Mouse (Mus musculus) kidney, adult 9 months (tissue): ENCODE measurements at regions not wholly inside any gene's neighbourhood (a gene's known extent, or its start where the extent isn't known, plus 50 kb on each side); places are given as distances from the start of the nearest gene placed in this dataset.
A peak's percentile ranks its signal among the peaks of the same experiment; 100 is the strongest.

Experiments used
- DNase-seq: peaks from one replicate; pipeline ENCODE4 v3.0.0; 2022

DNA sequence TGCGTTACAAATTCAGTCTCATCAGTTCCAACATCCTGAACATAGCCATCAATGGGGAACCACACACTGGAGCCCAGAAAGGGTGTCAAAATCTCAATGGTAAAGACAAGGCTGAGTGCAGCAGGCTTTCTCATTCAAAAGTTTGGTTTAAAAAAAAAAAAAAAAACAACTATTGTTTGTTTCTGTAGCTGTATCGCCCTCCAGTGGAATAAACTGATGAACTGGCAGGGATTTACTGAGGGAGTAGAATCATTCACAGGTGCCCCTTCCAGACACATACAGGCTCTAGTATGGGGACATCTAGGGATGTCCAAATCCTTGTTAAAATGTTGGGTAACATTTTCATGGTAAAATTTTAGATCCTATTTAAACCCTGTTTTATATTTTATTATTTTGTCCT, 361.6 kb upstream of the Lmcd1 start:
- peak; percentile 3 for DNase-seq

DNA sequence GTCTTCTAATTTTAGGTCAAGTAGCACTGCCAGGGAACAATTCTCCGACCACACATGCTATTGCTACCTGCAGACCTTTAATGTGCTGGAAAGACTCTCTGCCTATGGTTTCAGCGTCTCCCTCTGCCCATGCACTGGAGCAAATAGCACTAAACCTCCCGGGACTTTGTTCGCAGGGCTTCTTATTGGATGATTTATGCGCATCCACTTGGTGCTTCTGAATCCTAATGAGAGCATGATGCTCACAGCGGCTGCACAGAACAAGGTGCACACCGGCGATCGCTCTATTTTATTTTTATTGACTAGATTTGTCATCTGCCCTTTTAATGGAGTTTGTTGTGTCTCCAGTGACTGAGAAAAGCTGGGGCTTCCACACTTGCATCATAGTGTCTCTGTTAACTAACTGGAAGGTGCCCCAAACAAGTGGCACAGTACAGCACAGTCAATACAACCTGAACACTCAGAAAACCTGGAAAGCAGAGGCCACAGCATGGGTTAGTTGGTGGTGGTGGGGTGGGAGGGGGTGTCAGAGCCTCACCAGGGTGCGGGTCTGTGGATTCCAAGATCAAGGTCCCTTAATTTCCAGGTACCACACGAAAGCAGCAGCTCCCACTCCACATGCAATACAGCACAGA, 359.7 kb upstream of the Lmcd1 start:
- no peak for DNase-seq

DNA sequence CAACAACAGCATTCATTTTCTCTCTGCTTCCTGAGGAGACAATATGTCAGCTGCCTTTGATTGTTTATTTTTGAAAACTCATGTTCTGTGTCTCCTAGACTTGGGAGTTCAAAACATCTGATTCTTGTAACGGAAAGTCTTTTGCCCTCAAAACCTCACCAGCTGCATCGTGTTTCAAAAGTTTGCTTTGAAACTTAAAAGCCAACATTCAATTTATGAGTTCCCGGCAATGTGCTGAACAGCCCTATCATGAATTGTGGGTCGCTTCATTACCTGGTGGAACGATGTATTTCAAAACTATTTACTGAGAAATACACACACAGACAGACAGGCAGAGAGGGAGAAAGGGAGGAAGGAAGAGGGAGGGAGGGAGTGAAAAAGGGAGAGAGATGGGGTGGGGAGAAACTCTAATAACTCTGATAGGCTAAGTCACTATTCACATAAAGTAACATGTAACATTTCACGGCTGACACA, 356.3 kb upstream of the Lmcd1 start:
- DNase-seq = peak; percentile 8

DNA sequence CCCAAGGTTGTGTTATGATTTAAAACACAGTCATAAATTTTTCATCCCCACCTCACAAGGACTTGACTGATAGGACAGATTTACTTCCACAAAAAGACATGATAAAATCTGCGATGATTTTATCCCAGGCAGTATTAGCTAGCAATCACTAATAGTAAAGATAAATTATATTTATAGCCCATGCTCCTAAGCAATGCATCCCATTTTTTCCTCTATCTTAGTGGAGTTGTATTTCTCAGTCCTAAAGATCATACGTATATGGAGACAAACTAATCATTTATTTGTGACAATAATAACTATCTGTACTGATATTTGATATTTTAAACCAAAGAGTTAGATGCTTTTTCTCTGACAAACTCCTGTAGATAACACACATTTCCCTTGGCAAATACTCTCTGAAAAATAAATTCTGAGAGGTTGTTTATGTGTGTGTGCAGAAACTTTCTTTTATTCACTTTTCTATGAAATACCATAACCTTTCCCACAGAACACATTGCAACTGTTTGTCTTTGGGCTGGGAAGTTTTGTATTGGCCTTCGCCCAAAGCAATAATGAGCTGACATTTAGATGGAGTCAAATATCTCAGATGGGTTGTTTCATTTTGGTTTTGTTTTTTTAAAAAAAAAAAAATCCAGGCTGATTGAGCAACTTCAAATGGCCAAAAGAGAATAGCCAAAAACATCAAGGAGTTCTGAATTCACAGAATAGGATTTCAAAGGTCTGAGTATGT, 355.5 kb upstream of the Lmcd1 start:
- peak; percentile 21 for DNase-seq

DNA sequence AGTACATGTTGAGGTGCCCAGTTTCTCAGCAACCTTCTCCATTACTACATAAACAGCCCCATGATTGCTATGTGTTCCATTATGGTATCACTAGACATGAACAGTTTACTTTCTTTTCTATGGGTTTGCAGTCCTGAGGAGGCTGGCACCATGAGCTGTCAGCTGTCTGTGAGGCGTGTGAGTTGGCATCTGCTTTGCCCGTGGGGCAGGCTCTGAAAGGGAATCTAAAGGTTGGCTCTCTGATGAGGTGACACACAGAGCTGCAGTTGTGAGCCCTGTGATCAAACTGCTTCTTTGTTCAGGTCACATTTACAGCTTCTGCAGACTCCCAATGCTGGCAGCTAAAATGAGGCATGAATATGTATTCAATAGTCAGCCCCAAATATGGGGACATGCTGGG, 341.0 kb upstream of the Lmcd1 start:
- no peak for DNase-seq

DNA sequence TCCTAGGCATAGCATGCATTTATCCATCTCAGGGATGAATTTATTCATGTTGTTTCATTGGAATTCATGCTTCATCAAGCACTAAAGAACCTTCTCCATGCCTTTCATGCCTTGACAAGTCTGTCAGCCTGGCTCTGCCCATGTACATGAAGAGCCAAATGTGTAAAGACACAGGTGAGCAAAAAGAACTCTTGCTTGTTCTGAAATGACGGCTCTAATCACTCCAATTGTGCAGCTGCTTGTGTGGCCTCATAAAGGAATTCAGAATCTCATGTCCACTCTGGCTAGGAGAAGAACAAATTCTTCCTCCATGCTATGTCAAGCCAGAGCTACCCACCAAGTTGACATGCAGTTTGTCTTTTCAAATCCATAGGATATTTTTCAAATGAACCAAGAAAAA, 319.2 kb upstream of the Lmcd1 start:
- DNase-seq = no peak

DNA sequence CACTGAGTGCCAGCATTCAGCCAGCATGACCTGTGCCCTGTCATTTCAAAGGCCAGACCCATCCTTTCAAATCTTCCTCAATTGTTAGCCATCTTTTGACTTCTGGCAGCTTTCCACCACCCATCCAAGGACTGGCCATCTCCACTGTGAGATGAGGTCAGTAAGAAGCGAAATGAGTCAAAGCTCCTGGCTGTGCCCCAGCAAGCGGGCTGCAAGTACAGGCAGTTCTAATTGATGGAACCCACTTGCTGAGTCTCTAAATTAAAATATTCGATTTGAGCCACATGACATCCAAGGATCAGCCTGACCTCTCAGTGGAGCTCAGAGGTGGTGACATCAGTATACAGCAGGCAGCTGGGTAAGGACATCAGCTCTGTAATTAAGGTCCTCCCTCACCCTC, 307.8 kb upstream of the Lmcd1 start:
- DNase-seq = no peak

DNA sequence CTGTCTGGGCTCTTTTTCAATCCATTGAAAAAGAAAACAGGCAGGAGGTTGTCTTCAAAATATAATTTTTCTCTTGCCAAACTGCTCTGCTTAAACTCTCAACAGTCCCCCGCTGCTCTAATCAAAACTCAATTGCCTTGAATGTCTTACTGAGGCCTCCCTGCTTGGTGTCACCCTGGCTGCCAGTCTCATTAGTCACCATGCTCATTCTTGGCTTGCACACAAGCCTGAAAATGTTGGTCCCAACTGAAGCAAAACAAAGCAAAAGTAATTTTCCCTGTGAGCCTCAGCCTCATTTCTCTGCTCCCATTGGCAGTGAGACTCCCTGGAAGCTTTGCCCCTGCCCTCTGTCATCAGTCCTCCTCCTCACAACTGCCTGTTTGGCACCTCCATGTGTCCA, 288.1 kb upstream of the Lmcd1 start:
- DNase-seq = no peak

DNA sequence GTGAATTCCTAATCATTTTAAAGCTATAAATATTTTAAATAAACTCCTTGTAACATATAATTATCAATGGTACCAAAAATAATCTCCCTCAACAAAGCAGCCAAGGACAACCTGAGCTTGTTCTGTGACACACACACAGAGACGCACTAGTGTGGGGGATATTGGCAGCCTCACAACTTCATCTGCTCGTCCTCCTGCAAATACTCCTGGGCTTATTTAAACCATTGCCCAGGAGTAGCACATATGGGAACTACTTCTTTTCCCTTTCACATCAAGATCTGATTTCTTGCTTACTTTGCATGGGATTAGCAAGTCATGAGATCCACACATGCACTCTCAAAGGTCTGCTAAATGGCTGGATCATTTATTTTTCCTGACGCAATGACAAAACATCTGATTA, 277.7 kb upstream of the Lmcd1 start:
- no peak for DNase-seq

DNA sequence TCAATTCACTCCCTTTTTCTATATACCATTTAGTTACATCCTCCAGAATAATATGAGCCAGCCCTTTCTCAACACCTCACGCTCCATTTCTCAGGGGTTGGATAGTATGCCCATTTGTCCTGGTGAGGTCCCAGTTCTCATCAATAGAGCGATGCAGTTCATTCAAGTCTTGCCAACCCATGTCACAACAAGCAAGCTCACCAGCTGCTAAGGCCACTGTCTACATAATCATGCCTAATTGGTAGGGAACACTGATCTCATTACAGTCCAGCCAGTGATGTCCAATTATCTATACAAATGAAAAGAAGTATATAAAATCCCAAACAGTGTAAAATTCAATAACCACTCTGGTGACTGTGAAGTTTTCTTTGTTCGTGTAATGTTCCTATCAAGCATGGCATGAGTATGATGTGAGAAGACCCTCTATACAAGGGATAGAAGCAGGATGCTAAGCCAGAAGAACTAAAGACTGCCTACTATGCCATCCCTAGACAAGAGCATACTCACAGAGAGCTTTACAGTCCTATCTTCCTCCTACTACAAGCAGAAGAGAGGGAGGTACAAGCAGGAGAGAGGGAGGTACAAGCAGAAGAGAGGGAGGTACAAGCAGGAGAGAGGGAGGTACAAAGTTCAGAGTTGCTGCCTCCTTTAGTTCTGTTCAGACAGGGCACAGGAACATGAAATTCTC, 269.6 kb upstream of the Lmcd1 start:
- no peak for DNase-seq

DNA sequence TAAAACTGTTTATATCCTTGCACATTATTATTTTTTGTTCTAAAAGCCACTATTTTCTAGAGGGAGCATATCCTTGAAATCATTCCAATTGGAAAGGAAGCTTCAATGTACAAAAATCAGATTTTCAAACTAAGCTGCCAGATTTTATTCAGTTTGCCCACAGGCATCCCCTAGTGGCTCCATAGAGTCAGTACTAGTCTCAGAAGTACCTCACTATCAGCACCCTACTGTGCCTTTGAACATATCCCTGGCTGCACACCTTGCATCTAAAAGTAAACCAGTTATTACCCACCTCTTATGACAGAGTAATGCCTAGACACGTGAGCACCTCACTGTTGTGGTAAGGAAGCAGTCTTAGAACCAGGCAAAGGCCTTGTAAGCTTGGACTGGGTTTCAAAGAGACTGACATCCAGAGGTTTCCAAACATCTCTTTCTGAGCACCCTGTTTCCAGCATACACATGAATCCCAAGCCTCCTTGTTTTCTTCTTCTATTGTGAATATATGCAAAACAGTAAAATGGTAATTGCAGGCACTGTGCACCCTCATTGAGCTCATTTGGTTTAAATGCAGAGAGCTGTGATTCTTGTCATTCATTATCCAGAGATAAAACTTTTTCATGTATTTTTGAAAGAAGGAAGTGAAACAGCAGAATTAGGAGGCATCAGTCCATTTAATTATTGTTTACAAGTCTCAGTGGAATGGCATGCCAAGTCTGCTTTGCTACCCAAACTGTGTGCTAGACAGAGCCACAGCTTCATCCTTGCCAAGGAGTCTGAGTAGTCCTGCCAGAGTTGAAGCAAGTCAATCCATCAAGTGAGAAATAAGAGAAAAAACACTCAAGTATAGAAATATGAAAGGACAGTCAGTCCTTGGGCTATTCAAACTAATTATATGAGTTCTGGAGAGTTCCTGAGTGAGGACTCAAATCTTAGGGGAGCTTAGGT, 247.0 kb upstream of the Lmcd1 start:
- DNase-seq = no peak

DNA sequence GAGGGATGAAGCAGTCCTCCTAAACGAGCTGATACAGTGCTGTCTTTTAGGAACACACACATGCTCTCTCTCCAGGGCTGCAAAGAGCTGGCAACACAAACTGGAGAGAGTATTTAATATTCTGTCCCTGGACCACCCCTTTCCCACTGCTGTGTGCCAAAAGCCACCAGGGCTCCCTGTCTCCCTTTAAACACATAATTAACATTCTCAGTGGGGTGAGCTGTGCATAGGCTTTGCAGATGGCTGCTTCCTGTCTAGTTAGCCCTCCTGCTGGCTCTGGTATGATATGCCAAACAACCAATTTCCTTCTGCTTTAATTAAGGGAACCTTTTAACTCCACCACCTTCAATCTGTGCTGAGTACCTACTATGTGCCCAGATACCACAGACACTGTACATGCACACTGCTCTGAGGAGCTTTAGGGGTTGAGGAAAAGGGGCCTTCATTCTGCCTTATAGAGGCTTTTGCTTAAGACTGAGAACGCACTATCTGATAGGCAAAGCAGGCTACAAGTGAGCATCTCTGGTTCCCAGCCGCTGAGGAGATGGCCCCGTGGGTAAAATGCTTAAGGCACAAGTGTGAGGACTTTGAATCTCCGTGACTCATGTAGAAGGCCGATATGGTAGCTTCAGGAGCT, 222.9 kb upstream of the Lmcd1 start:
- DNase-seq = no peak

DNA sequence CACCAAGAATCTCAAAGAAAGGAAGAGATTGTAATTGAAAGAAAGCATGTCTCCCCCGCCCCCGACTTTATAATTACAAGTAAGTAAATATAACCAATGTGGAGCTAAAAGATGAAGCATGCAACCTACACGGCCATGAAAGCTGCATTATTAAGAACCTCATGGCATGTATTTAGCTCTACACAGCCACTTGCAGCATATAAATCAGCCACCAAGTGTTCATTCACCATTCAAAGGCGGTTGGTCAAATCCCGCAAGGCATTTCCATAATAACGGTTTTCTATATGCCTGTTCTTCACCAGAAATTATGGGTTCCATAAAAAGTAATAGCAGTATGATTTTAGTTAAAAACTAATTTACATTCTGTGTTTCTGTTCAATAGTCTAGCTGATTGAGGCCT, 221.4 kb upstream of the Lmcd1 start:
- no peak for DNase-seq

DNA sequence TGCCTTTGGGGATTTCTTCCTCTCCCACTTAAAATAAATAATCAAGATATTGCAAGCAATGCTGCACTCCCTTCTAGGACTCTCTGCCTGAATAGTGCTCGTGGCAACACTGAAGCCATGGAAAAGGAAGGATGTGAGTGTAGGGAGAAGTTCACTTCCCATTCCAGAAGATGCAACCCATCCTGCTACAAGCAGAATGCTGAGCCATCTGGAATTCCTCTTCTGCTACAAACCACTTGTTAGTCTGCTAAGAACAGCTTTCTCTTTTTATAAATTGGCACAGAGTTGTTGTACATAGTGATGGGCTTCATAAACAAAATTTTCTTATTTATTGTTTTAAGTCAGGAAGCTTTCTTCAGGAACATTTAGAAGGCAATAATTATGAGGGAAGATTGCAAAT, 215.7 kb upstream of the Lmcd1 start:
- DNase-seq = no peak

DNA sequence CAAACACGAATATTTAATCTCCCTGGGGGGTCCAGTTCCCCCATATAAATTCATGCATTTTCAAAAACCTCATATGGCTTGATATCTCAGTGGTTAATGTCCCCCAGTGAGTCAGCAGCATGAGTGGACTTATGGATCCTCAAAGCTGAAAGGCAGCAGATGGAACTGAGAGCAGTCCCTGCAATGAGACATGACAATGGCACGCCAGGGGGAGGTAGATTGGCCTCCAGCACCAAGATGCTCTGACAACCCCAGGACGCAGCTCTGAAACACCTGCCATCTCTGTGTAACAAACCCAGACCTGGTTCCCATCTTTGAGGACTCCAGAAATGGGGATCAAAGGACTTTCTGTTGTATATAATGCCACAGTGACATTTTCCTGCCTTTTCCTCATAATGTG, 210.6 kb upstream of the Lmcd1 start:
- DNase-seq = no peak

DNA sequence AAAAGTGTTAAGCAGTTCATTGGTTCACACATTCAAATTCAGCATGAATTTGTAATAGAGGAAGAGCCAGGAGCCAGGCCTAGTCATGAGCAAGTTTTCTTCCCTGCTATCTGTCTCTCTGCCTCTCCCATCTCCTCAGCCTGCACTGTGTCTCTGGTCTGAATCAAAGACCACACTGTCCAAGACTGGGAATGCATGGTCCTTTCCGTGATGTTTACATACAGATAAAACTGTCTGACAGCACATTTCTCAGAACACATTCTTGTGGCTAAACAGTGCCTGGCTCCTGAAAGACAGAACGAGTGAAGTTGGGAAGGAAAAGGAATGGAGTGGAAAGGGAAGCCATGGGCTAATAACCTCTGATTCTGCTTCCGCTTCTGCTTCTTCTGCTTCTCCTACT, 183.0 kb upstream of the Lmcd1 start:
- DNase-seq = no peak

DNA sequence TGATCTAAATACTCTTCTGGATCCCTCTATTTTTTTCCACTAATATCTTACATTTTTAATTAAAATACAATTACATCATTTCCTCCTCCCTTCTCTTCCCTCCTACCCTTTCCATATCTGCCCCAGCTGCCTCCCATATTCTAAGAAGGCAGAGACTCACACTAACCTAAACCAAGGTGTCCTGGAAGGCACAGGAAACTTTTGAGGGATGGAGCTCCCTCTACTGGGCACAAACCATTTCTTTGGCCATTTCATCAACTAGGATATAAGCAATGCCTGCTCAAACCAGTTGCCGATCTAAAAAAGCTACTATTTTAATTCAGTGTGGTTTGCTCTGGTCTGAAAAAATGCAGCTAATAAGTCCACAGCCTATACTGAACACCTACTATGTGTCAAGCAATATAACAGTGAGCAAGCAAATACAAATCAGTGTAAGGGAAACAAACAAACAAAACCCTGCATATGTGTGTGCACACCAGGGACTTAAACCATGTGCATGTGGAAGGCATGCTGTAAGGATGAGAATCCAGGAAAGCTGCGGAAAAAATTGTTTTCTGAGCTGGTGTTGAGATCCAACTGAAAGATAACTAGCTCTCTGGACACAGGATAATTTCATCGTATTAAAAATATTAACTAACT, 182.3 kb upstream of the Lmcd1 start:
- DNase-seq = peak; percentile 54

DNA sequence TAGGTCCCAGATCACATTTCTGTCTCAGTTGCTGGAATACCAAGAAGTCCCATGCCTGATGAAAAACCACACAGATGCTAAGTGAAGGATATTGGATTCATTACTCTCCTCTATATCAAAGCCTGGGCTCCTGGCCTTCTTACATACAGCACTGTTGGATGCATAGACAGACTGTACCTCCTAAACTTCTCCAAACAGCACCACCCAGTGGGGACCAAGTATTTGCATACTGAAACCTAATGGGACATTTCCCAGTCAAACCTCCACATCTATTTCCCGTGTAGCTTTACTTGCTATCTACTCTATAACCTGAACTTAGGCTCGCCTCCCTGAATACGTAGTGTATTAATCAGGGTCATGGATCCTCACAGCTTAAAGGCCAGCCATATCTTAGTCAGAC, 180.3 kb upstream of the Lmcd1 start:
- DNase-seq = no peak

DNA sequence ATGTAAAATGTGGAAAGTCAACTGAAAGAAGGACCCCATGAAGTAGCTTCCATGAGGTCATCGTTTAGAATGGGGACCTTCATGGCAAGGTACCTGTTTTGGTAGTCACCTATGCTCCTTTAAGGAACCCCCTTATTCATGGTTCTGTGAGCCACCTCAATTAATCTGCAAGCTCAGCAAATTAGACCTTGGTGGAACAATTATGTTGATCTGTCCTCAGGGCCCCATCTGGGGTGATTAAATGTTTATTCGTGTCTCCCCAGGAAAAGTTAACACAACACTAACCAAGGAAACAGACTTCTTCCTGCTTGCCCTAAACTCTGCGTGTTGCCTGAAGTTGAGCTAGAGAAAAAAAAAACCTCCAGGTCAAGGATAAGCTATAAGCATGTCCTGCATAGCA, 175.9 kb upstream of the Lmcd1 start:
- no peak for DNase-seq

DNA sequence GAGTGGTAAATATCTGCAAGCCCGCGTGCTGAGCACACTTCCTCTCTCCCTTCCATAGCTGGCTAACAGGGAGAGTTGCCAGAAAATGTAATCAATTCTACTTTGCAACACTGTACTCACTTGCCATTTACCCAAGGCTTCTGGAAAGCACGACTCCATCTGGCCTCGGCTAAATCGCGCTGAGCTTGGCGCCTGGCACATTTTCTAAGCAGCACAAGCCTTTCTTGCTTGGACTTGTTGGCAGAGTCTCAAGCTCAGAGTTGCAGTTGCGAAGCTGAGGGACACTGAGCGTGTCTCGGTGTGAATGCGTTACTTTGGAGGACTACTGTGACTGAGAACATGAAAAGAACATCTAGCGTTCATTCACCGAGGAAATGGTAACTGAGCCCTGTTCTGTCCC, 164.9 kb upstream of the Lmcd1 start:
- DNase-seq = no peak

DNA sequence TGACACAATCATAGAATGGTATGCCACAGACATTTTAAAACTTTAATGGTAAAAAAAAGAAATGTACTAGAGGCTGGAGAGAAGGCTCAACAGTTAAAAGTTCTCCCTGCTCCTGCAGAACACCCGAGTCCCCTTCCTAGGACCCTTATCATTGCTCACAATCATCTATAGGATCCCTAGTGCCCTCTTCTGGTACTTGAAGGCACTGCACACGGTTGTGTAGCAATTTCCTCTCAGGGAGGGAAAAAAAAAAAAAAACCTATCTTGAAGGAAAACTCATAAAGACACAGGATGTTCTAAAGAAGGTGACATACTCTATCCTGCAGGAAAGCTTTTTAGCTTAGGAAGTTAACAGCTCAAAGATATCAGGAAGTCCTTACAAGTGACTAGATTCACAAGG, 154.4 kb upstream of the Lmcd1 start:
- no peak for DNase-seq

DNA sequence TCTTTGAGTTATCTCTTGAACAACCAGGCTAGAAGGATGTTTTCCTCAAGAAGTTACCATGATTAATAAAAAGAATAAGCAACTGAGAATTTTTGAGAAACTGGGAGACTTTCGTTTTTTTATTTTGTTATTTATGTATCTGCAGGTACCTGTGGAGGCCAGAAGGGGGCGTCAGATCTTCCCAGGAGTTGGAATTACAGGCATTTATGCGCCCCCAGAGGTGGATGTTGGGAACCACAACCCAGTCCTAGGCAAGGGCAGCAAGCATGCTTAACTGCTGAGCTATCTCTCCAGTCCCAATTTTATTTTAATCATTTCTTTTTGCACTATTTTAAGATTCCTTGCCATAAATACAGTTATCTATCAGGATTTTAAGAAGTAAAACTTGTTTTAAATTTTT, 140.0 kb upstream of the Lmcd1 start:
- DNase-seq = peak; percentile 17
